Mouse (Mus musculus): Measurements from ENCODE around the gene Nkain4.

DNA sequence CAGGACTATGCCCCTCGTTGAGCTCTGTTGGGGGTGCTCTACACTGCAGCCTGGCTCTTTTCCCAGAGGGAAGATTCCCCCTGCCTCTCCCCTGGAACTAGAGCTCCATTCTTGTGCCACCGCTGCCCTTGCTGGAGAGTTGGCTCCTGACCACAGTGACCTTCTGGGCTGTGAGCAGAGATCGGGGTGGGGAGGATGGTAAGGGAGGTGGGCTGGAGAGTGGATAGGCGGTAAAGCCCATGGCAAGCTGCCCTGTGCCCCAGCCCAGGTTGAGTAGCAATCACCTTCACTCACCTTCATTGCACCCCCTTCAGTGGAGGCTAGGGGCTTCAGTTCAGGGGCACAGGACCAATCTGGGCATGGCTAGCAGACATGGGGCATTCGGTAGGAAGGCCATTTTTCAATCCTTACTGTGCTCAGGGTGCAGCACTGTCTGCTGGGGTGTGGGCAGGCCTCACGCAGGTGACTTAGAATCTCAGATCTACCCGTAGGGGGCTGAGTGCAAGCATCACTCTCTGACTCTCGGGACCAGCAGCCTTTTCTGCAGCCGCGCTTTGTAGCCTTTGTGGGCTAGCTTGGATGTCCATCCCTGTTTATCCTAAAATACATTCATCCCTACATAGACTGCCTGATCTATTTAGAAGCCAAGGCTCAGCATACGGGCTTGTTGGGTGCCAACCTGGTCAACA lies 58.5 kb downstream of the Nkain4 start:
- TF ChIP-seq CTCF (IDR thresholded peaks at IDR 0.05 in 2 of 3, conservative IDR thresholded peaks at IDR 0.05 in 1 of 3; ENCODE audit: control insufficient read depth in 1 of 3, insufficient read depth in 1 of 3, low read depth in 2 of 3, low read length in 3 of 3, poor library complexity in 1 of 3, severe bottlenecking in 1 of 3) (no peak), NELFE (IDR thresholded peaks at IDR 0.05; ENCODE audit: low read depth, low read length) (no peak), EP300 (IDR thresholded peaks at IDR 0.05; ENCODE audit: low read depth in 1 of 2, low read length in 2 of 2) (no peak), MAX (IDR thresholded peaks at IDR 0.05; ENCODE audit: low read length) (no peak), USF1 (IDR thresholded peaks at IDR 0.05; ENCODE audit: low read depth, low read length) (no peak), HCFC1 (IDR thresholded peaks at IDR 0.05; ENCODE audit: low read depth, low read length) (no peak), MAFK (IDR thresholded peaks at IDR 0.05; ENCODE audit: borderline replicate concordance, low read depth, low read length) (no peak), MEF2A (IDR thresholded peaks at IDR 0.05; ENCODE audit: extremely low read depth, insufficient replicate concordance, low read depth, low read length, poor library complexity, severe bottlenecking) (no peak), UBTF (IDR thresholded peaks at IDR 0.05; ENCODE audit: borderline replicate concordance, insufficient read depth, low read depth, low read length) (no peak), KAT2A (conservative IDR thresholded peaks at IDR 0.05; ENCODE audit: low read depth, low read length) (no peak)

Data from MEL (cell line).